Mouse (Mus musculus): ENCODE results near the gene Col26a1.

Col26a1 gene

GRCm38 (mm10) chr5:136806379-136807056 is 76.5 kb downstream of the Col26a1 start:
- no peak for DNase-seq (ENCODE audit: low spot score)

GRCm38 (mm10) chr5:136805019-136805418 is 78.0 kb downstream of the Col26a1 start:
- DNase-seq (ENCODE audit: low spot score): no peak

- no peak for DNase-seq (ENCODE audit: low spot score)
Measured at GRCm38 (mm10) chr5:136804246-136804645, 78.8 kb downstream of the Col26a1 start.

GRCm38 (mm10) chr5:136802732-136803131 is 80.3 kb downstream of the Col26a1 start:
- no peak for DNase-seq (ENCODE audit: low spot score)

- no peak for DNase-seq (ENCODE audit: low spot score)
Measured at GRCm38 (mm10) chr5:136796917-136797316, 86.1 kb downstream of the Col26a1 start.

- DNase-seq (ENCODE audit: low spot score): no peak
Measured at GRCm38 (mm10) chr5:136793807-136794206, 89.2 kb downstream of the Col26a1 start.

GRCm38 (mm10) chr5:136792541-136792940 is 90.5 kb downstream of the Col26a1 start:
- no peak for DNase-seq (ENCODE audit: low spot score)

DNA sequence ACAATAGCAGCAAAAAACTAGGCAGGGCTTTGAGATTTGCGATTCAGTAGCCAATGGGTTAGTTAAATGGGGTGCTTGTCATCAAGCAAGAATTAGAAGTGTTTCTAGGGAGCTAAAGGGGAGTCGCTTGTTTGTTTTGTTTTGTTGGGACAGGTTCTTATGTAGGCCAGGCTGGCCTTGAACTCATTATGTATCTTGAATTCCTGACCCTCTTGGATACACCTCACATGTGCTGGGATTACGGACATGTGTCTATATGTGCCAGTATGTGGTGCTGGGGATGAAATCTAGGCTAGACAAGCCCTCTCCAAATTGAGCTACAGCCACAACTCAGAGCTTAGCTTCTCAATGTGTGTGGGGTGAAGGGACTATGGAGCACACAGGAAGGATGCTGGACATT is 91.8 kb downstream of the Col26a1 start:
- DNase-seq (ENCODE audit: low spot score): no peak

- DNase-seq (ENCODE audit: low spot score): peak; percentile 95
Measured at GRCm38 (mm10) chr5:136790570-136791196, 92.3 kb downstream of the Col26a1 start.

DNA sequence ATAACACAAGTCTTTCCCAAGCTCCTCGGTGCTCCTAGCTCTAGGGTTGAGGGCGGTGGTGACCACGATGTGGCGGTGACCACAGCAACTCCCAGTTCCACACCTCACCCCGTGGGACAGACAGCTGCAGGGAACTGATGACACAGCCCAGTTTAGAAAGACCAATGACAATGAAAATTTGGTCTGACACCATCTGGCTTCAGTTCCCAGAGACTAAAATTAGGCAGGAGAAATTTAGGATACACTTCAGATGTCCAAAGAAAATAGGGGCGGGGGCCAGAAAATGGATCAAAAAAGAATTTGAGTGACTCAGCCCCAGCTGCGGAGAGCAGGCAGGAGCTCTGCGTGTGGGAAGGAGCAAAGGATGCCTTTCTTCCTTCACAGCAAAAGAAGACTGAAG is 98.5 kb downstream of the Col26a1 start:
- DNase-seq (ENCODE audit: low spot score): no peak

DNA sequence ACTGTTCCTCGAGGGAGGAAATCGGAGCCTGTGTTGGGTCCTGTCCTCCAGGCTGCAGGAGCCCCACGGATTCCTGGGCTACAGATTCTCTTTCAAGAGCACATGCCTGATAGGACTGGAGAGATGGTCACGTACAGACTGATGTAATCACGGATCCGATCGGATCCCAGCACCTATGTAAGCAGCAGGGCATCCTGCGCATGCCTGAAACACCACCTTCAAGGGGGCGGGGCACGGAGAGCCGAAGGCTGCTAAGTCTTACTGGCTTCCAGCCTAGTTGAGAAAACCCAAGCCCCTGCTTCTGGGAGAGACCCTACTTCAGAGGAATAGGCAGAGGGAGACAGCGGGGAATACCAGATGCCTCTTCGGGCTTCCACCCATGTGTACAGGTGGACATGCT is 100.4 kb downstream of the Col26a1 start:
- no peak for DNase-seq (ENCODE audit: low spot score)

GRCm38 (mm10) chr5:136780465-136780864 is 102.5 kb downstream of the Col26a1 start:
- no peak for DNase-seq (ENCODE audit: low spot score)

DNA sequence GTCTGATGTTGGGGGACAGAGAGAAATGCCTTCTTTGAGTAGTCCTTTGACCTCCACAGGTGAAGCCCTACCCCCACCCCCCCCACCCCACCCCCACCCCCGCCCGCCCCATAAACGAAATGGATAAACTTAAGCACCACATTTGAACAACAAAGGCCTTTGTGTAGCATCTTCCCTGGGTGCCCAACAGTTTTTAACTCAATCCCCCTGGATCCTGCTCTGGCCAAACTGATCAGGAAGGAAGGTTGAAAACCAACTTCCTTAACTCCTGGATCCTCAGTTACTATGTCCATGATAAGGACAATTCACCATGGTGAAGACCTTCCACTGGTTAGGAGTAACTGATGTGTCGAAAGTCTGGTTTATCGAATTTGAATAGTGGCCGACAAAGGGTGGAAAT is 103.1 kb downstream of the Col26a1 start:
- DNase-seq (ENCODE audit: low spot score): no peak

DNA sequence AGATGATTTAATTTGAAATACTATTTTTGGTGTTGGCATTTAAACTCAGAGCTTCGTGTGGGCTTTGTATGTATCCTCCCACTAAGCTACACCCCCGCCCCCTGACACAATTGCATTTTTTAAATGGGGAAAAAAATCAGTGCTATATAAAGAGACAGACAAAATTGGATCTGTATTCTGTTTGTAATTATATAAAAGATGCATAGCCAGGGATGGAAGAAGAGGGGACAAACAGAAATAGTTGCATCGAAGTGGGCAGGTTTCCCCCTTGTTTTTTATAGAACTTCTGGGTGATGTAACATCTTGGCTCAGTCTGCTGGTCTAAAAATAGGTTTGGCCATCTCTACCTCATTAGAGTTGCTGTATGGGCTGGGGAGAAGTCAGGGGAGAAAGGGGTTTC is 107.5 kb downstream of the Col26a1 start:
- DNase-seq (ENCODE audit: low spot score): no peak

- DNase-seq (ENCODE audit: low spot score): no peak
Measured at GRCm38 (mm10) chr5:136773044-136774039, 109.7 kb downstream of the Col26a1 start.

- no peak for DNase-seq (ENCODE audit: low spot score)
Measured at GRCm38 (mm10) chr5:136771132-136771531, 111.9 kb downstream of the Col26a1 start.

DNA sequence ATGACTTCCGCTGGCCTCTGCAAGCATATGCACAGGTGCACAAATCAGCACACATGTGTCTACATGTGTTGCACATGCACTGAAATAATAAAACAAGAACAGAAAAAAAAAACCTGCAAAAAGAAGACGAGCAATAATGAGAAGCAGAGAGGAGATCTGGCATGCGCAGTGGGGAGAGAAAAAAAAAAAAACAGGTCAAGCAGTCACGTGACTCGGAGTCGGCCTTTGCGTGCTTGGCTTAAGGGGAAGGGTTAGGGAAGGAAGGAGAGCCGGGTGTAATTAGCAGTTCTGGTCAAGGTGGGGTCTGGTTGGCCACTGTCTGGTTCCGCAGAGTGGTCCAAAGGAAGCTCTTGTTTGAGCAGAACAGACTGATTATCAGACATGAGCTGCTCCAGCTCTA is 115.7 kb downstream of the Col26a1 start:
- DNase-seq (ENCODE audit: low spot score): no peak

- DNase-seq (ENCODE audit: low spot score): no peak
Measured at GRCm38 (mm10) chr5:136764157-136764669, 118.8 kb downstream of the Col26a1 start.

DNA sequence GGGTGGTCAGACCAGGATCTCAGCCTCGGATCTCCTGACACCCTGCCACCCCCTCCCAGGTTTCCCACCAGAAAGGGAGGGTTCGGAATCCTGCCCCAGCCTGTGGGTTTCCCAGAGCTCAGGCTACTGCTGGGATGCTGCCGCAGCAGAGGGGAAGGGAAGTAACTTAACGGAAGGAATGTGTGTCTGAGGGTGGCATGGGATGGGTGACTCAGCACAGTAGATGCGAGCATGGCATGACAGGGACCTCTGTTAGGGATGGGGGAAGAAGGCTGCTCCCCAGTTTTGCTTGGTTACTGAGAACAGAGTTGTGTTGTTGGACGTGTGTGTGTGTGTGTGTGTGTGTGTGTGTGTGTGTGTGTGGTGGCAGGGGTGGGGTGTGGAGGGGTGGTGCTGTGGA is 122.7 kb downstream of the Col26a1 start:
- no peak for DNase-seq (ENCODE audit: low spot score)

DNA sequence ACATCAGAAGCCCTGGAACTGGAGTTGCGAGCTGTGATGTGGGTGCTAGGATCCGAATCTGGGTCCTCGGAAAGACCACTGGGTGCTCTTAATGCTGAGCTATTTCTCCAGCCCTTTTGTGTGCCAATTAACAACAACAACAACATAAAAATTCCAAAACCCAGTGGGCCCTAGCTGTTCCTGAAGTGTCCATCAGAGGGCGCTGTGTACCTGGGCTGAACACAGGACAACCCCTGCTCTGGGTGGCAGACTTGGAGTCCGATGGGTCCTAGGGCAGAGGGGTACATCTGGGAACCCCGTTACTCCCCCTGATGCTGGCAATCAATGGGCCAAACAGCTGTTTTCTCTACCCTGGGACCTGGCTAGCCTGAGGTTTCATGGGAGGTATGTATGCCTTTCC is 123.2 kb downstream of the Col26a1 start:
- DNase-seq (ENCODE audit: low spot score): no peak

DNA sequence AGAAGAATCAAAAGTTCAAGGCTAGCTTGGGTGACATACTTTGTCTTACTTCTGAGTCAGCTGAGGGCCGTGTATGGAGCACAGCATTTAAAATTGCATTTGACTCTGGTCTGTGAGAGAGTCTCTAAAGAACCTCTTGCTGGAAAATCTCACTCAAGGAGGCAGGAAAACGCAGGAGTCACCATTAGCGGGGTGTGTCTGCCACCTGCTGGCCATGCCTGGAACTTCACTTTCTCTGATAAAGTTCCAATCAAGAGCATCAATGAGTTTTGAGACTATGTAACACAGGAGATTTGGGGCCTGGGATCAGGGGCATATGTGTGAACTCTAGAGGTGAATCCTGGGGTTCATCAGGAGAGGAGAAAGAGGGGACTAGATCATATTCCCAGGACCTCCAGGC is 127.3 kb downstream of the Col26a1 start:
- peak; percentile 42 for DNase-seq (ENCODE audit: low spot score)

- no peak for DNase-seq (ENCODE audit: low spot score)
Measured at GRCm38 (mm10) chr5:136754053-136754591, 128.9 kb downstream of the Col26a1 start.
